Mouse (Mus musculus): ENCODE data around the gene Aven. TPM values are rescaled to one million over a fixed set of nuclear protein-coding genes. Genes with fewer than 3 reads are reported as not detected.

Aven gene
- polyA plus RNA-seq, 1 experiment from 2014 or later, result 5.5 TPM

- 0 out of 2 replicates have a peak, but pooled peaks have one; percentile 32 for ATAC-seq (ENCODE audit: insufficient number of reproducible peaks, low FRiP score, low TSS enrichment, low read depth)
- H3K27ac ChIP-seq, result peak overlapping the region; percentile 99
- peak overlapping the region; percentile 77 for H3K4me3 ChIP-seq
- H3K27me3 ChIP-seq, result no peaks in the 10 kb centered on the region
- H3K4me1 ChIP-seq, result peaks cover 11% of the 10 kb centered on the region
- 6% methylated on average over 9 of the region's 9 CpGs for WGBS
- H3K36me3 ChIP-seq, result no peaks in the 10 kb centered on the region
- peak overlapping the region; percentile 98 for H3K9ac ChIP-seq
- H3K4me2 ChIP-seq, result peak overlapping the region; percentile 69
- no peaks in the 10 kb centered on the region for H3K9me3 ChIP-seq
These were observed 321 bp upstream of the Aven start for GRCm38 (mm10) chr2:112492431-112492855.

- peak overlapping the region; percentile 69 for H3K4me2 ChIP-seq
- H3K9me3 ChIP-seq, result no peaks in the 10 kb centered on the region
- peaks cover 13% of the 10 kb centered on the region for H3K4me1 ChIP-seq
- no peaks in the 10 kb centered on the region for H3K27me3 ChIP-seq
- peak overlapping the region; percentile 99 for H3K27ac ChIP-seq
- no peaks in the 10 kb centered on the region for H3K36me3 ChIP-seq
- WGBS, result 39% methylated on average over 11 of the region's 11 CpGs
- H3K4me3 ChIP-seq, result peak overlapping the region; percentile 77
- ATAC-seq (ENCODE audit: insufficient number of reproducible peaks, low FRiP score, low TSS enrichment, low read depth), result no peak
- H3K9ac ChIP-seq, result peak overlapping the region; percentile 98
These were observed 936 bp downstream of the Aven start for GRCm38 (mm10) chr2:112493539-112494260.

GRCm38 (mm10) chr2:112497851-112498250 is 5.1 kb downstream of the Aven start:
- no peaks in the 10 kb centered on the region for H3K9me3 ChIP-seq
- H3K27me3 ChIP-seq, result no peaks in the 10 kb centered on the region
- no peak for ATAC-seq (ENCODE audit: insufficient number of reproducible peaks, low FRiP score, low TSS enrichment, low read depth)
- no peak overlapping the region for H3K27ac ChIP-seq
- no peak overlapping the region for H3K4me2 ChIP-seq
- H3K36me3 ChIP-seq, result no peaks in the 10 kb centered on the region
- peaks cover 9% of the 10 kb centered on the region for H3K4me1 ChIP-seq
- WGBS, result 56% methylated on average over 7 of the region's 7 CpGs
- no peak overlapping the region for H3K4me3 ChIP-seq
- no peak overlapping the region for H3K9ac ChIP-seq

GRCm38 (mm10) chr2:112501209-112501608 is 8.4 kb downstream of the Aven start:
- H3K4me2 ChIP-seq, result no peak overlapping the region
- H3K4me3 ChIP-seq, result no peak overlapping the region
- H3K9ac ChIP-seq, result no peak overlapping the region
- no peak for ATAC-seq (ENCODE audit: insufficient number of reproducible peaks, low FRiP score, low TSS enrichment, low read depth)
- 0 out of 2 replicates have a peak, but pooled peaks cover 5% of the 10 kb centered on the region for H3K4me1 ChIP-seq
- H3K27ac ChIP-seq, result no peak overlapping the region
- H3K27me3 ChIP-seq, result no peaks in the 10 kb centered on the region
- H3K9me3 ChIP-seq, result no peaks in the 10 kb centered on the region
- WGBS, result 2% methylated on average over 6 of the region's 6 CpGs
- H3K36me3 ChIP-seq, result no peaks in the 10 kb centered on the region

- 84% methylated on average over 6 of the region's 6 CpGs for WGBS
- Histone ChIP-seq H3K9me3 (no peaks in the 10 kb centered on the region), H3K4me3 (no peak overlapping the region)
These were observed 11.2 kb downstream of the Aven start for GRCm38 (mm10) chr2:112503978-112504377.

GRCm38 (mm10) chr2:112506841-112507435 is 14.2 kb downstream of the Aven start:
- Histone ChIP-seq H3K27me3 (no peaks in the 10 kb centered on the region), H3K9me3 (no peaks in the 10 kb centered on the region), H3K4me3 (no peak overlapping the region), H3K36me3 (no peaks in the 10 kb centered on the region), H3K4me2 (no peak overlapping the region), H3K27ac (no peak overlapping the region), H3K4me1 (no peaks in the 10 kb centered on the region), H3K9ac (no peak overlapping the region)
- ATAC-seq (ENCODE audit: insufficient number of reproducible peaks, low FRiP score, low TSS enrichment, low read depth), result no peak
- 47% methylated on average over 5 of the region's 5 CpGs for WGBS

More at GRCm38 (mm10) chr2:112503978-112504377, 11.2 kb downstream of the Aven start:
- Histone ChIP-seq H3K4me2 (no peak overlapping the region), H3K27ac (no peak overlapping the region), H3K27me3 (no peaks in the 10 kb centered on the region), H3K36me3 (no peaks in the 10 kb centered on the region), H3K4me1 (0 out of 2 replicates have a peak, but pooled peaks cover 3% of the 10 kb centered on the region), H3K9ac (no peak overlapping the region)
- ATAC-seq (ENCODE audit: insufficient number of reproducible peaks, low FRiP score, low TSS enrichment, low read depth), result no peak

GRCm38 (mm10) chr2:112507444-112507843 is 14.7 kb downstream of the Aven start:
- Histone ChIP-seq H3K4me1 (no peaks in the 10 kb centered on the region), H3K27ac (no peak overlapping the region), H3K4me3 (no peak overlapping the region), H3K27me3 (no peaks in the 10 kb centered on the region), H3K9me3 (no peaks in the 10 kb centered on the region), H3K36me3 (no peaks in the 10 kb centered on the region), H3K9ac (no peak overlapping the region), H3K4me2 (no peak overlapping the region)
- 83% methylated on average over 1 of the region's 1 CpGs for WGBS
- ATAC-seq (ENCODE audit: insufficient number of reproducible peaks, low FRiP score, low TSS enrichment, low read depth), result no peak

- no peaks in the 10 kb centered on the region for H3K27me3 ChIP-seq
- H3K4me1 ChIP-seq, result no peaks in the 10 kb centered on the region
- H3K36me3 ChIP-seq, result no peaks in the 10 kb centered on the region
- no peak overlapping the region for H3K27ac ChIP-seq
- 86% methylated on average over 4 of the region's 4 CpGs for WGBS
- H3K4me3 ChIP-seq, result no peak overlapping the region
- H3K9ac ChIP-seq, result no peak overlapping the region
- no peaks in the 10 kb centered on the region for H3K9me3 ChIP-seq
- no peak for ATAC-seq (ENCODE audit: insufficient number of reproducible peaks, low FRiP score, low TSS enrichment, low read depth)
- H3K4me2 ChIP-seq, result no peak overlapping the region
These were observed 17.4 kb downstream of the Aven start for GRCm38 (mm10) chr2:112510140-112510539.

GRCm38 (mm10) chr2:112513036-112513435 is 20.3 kb downstream of the Aven start:
- no peaks in the 10 kb centered on the region for H3K9me3 ChIP-seq
- no peak overlapping the region for H3K4me2 ChIP-seq
- H3K27me3 ChIP-seq, result no peaks in the 10 kb centered on the region
- no peak overlapping the region for H3K27ac ChIP-seq
- no peak for ATAC-seq (ENCODE audit: insufficient number of reproducible peaks, low FRiP score, low TSS enrichment, low read depth)
- 89% methylated on average over 1 of the region's 1 CpGs for WGBS
- H3K4me1 ChIP-seq, result no peaks in the 10 kb centered on the region
- no peak overlapping the region for H3K4me3 ChIP-seq
- no peak overlapping the region for H3K9ac ChIP-seq
- no peaks in the 10 kb centered on the region for H3K36me3 ChIP-seq

GRCm38 (mm10) chr2:112516728-112517127 is 24.0 kb downstream of the Aven start:
- Histone ChIP-seq H3K4me3 (no peak overlapping the region), H3K36me3 (no peaks in the 10 kb centered on the region), H3K4me1 (no peaks in the 10 kb centered on the region), H3K27ac (no peak overlapping the region), H3K4me2 (no peak overlapping the region), H3K27me3 (no peaks in the 10 kb centered on the region), H3K9ac (no peak overlapping the region), H3K9me3 (no peaks in the 10 kb centered on the region)
- 79% methylated on average over 3 of the region's 3 CpGs for WGBS
- ATAC-seq (ENCODE audit: insufficient number of reproducible peaks, low FRiP score, low TSS enrichment, low read depth), result no peak

- H3K9me3 ChIP-seq, result no peaks in the 10 kb centered on the region
- H3K27me3 ChIP-seq, result no peaks in the 10 kb centered on the region
- H3K4me3 ChIP-seq, result no peak overlapping the region
- no peak overlapping the region for H3K27ac ChIP-seq
- H3K9ac ChIP-seq, result no peak overlapping the region
- H3K4me1 ChIP-seq, result no peaks in the 10 kb centered on the region
- H3K4me2 ChIP-seq, result no peak overlapping the region
- H3K36me3 ChIP-seq, result no peaks in the 10 kb centered on the region
- no peak for ATAC-seq (ENCODE audit: insufficient number of reproducible peaks, low FRiP score, low TSS enrichment, low read depth)
- 90% methylated on average over 3 of the region's 3 CpGs for WGBS
These were observed 24.5 kb downstream of the Aven start for GRCm38 (mm10) chr2:112517218-112517617.

GRCm38 (mm10) chr2:112518541-112518940 is 25.8 kb downstream of the Aven start:
- Histone ChIP-seq H3K4me2 (no peak overlapping the region), H3K4me3 (no peak overlapping the region), H3K27me3 (no peaks in the 10 kb centered on the region), H3K9me3 (no peaks in the 10 kb centered on the region), H3K27ac (no peak overlapping the region), H3K4me1 (no peaks in the 10 kb centered on the region), H3K36me3 (no peaks in the 10 kb centered on the region), H3K9ac (no peak overlapping the region)
- ATAC-seq (ENCODE audit: insufficient number of reproducible peaks, low FRiP score, low TSS enrichment, low read depth), result no peak
